Mouse (Mus musculus) sigmoid colon, adult 10 weeks (tissue): ENCODE data around the gene Gm21833. TPM values are rescaled to one million over a fixed set of nuclear protein-coding genes. Genes with fewer than 3 reads are reported as not detected.

Experiments used
- polyA plus RNA-seq: library from polyadenylated mRNA; stranded (reverse); fragments of 350-450 nt; fragmentation: Illumina TruSeq; extraction: RNeasy Lipid Tissue Mini Kit (QIAGEN cat#74804); gene quantifications from one replicate; pipeline ENCODE4 v1.2.3, GENCODE M21; 2014; ENCODE audit warnings: low read depth, low replicate concordance

The Gm21833 gene
- not detected for polyA plus RNA-seq

DNA sequence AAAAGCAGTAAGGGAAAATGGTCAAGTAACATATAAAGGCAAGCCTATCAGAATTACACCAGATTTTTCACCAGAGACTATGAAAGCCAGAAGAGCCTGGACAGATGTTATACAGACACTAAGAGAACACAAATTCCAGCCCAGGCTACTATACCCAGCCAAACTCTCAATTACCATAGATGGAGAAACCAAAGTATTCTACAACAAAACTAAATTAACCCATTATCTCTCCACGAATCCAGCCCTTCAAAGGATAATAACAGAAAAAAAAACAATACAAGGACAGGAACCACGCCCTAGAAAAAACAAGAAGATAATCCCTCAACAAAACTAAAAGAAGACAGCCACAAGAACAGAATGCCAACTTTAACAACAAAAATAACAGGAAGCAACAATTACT lies at the start of gene Gm21833:
Gm21833 (plus strand) TSS at position 301 of the 400 bp plus-strand sequence.

